Mouse (Mus musculus) thymus, postnatal 0 days (tissue): ENCODE results near the gene Olfr1116. TPM values are rescaled to one million over a fixed set of nuclear protein-coding genes. Genes with fewer than 3 reads are reported as not detected.
"Not testable (repeated sequence)": the region's sequence is repeated elsewhere in the genome, so short reads cannot be mapped to it uniquely, and the experiment has no call there.

Experiments used
- DNase-seq: peaks from one replicate; pipeline ENCODE4 v3.0.0-alpha.2; 2015; ENCODE audit warnings: low spot score
- microRNA-seq: library from miRNA; unstranded; fragments of <30 nt; microRNA quantifications from one replicate; pipeline ENCODE4, GENCODE M21; 2016; ENCODE audit warnings: borderline number of aligned reads
- polyA plus RNA-seq: library from polyadenylated mRNA; unstranded; fragments of >200 nt; fragmentation: Nextera tagmentation; extraction: Ambion mirVana; gene quantifications from 2 replicates; pipeline ENCODE4 v1.2.1, GENCODE M21; 2015

The Olfr1116 gene
- not detected in 2 replicates for polyA plus RNA-seq

DNA sequence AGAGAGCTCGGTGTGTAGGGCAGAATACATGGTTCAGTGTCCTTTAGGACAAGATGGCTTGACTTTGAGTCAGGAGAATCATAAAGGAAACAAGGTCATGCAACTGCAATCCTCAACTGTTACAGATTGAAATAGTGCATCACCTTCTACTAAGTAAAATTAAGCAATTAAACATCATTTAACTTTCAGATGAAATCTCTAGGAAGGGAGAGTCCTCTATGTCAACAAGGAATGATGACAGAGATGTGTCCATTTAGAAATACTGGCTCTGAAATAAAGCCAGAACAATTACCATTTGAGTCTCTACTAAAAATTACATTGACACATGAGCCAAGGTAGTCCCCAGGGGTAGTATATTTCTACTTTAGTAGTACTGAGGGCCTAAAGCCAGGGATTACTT is at the start of gene Olfr1116:
Olfr1116 (plus strand) TSS at position 301 of the 400 bp plus-strand sequence.
- no peak for DNase-seq

DNA sequence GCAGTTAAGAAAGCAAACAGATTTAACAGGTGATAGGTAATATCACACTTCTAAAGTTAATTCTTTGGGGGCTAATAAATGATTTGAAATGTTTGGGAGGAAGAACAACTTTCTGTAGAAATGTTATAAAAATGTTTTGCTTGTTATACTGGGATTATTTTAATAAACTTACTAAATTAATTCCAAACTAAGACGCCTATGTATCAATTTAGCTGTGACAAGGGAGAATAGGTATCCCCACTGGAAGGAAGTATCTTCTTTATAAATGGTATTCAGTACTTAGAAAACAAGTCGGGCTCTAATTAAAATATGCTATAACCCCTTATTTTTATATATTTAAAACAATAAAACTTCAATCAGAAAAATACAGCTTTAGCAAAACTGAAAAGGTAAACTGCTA is 19.6 kb upstream of the Olfr1116 start, which contains the start of gene Olfr1115:
Olfr1115 (plus strand) TSS at position 301 of the 400 bp plus-strand sequence.
- DNase-seq = no peak

DNA sequence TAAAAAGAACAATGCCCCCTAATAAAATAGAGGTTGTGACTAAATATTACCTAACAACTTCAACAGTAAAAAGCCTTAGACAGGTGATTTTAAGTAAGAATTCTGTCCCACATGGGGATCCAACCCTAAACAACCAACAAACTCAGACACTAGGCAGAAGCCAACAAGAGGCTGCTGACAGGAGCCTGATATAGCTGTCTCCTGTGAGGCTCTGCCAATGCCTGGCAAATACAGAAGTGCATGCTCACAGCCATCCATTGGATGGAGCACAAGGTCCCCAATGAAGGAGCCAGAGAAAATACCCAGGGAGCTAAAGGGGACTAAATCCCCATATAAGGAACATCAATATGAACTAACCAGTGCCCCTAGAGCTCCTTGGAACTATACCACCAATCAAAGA is 26.6 kb downstream of the Olfr1116 start:
- not testable (repeated sequence) for DNase-seq

DNA sequence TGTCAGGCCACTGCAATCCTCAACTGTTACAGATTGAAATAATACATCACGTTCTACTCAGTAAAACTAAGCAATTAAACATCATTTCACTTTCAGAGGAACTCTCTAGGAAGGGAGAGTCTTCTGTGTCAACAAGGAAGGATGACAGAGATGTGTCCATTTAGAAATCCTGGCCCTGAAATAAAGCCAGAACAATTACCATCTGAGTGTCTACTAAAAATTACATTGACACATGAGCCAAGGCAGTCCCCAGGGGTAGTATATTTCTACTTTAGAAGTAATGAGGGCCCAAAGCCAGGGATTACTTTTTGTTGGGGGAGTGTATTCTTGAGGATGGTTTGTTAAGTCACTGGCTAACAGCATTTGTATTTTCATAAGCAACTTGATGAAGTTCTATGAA is 39.9 kb downstream of the Olfr1116 start, which contains the start of gene Olfr1118:
Olfr1118 (plus strand) TSS at position 301 of the 400 bp plus-strand sequence.
- no peak for DNase-seq

Small RNAs within 50 kb of the gene (microRNA-seq; reads per million reads assigned to microRNA genes)
- not detected for gene Gm27438

Other genes with a start within 250 kb of the Olfr1116 start
- not detected in 2 replicates for gene Olfr1104, start 240.5 kb upstream of the Olfr1116 start, polyA plus RNA-seq
- not detected in 2 replicates for gene Olfr1105, start 231.0 kb upstream of the Olfr1116 start, polyA plus RNA-seq
- not detected in 2 replicates for gene Olfr1106, start 215.3 kb upstream of the Olfr1116 start, polyA plus RNA-seq
- gene Olfr1107, start 191.7 kb upstream of the Olfr1116 start, polyA plus RNA-seq = not detected in 2 replicates
- not detected in 2 replicates for gene Olfr1109, start 171.5 kb upstream of the Olfr1116 start, polyA plus RNA-seq
- gene Olfr259, start 153.0 kb upstream of the Olfr1116 start, polyA plus RNA-seq = not detected in 2 replicates
- not detected in 2 replicates for gene Olfr1110, start 127.2 kb upstream of the Olfr1116 start, polyA plus RNA-seq
- gene Olfr1111, start 114.9 kb upstream of the Olfr1116 start, polyA plus RNA-seq = not detected in 2 replicates
- not detected in 2 replicates for gene Olfr1112, start 79.7 kb upstream of the Olfr1116 start, polyA plus RNA-seq
- not detected in 2 replicates for gene Olfr1113, start 58.6 kb upstream of the Olfr1116 start, polyA plus RNA-seq
- gene Olfr1115, start 19.5 kb upstream of the Olfr1116 start, polyA plus RNA-seq = not detected in 2 replicates
- not detected in 2 replicates for gene Olfr1118, start 40.0 kb downstream of the Olfr1116 start, polyA plus RNA-seq
- not detected in 2 replicates for gene Olfr1120, start 87.3 kb downstream of the Olfr1116 start, polyA plus RNA-seq
- gene Olfr1121, start 102.4 kb downstream of the Olfr1116 start, polyA plus RNA-seq = not detected in 2 replicates
- gene Olfr1122, start 118.3 kb downstream of the Olfr1116 start, polyA plus RNA-seq = not detected in 2 replicates
- not detected in 2 replicates for gene Olfr1123, start 149.1 kb downstream of the Olfr1116 start, polyA plus RNA-seq
- gene Olfr1124, start 162.7 kb downstream of the Olfr1116 start, polyA plus RNA-seq = 0.09 TPM in 1 of 2 replicates, not detected in the other
- not detected in 2 replicates for gene Olfr1126, start 186.4 kb downstream of the Olfr1116 start, polyA plus RNA-seq
- gene Pramel7, start 229.6 kb downstream of the Olfr1116 start, polyA plus RNA-seq = not detected in 2 replicates
- gene Pramel6, start 239.0 kb downstream of the Olfr1116 start, polyA plus RNA-seq = not detected in 2 replicates